Mouse (Mus musculus) kidney, embryonic 14.5 days (tissue): ENCODE results near the gene Pdss1. TPM values are rescaled to one million over a fixed set of nuclear protein-coding genes. Genes with fewer than 3 reads are reported as not detected.

Experiments used
- ATAC-seq: fragments of 200-750 bp; cut with Nextera tagmentation; 2 replicates; pipeline ENCODE4 v1.8.0; 2017; ENCODE audit warnings: moderate number of reproducible peaks, mild to moderate bottlenecking, moderate TSS enrichment, moderate library complexity; ENCODE audit not compliant: low FRiP score, low TSS enrichment
- H3K27ac ChIP-seq: fragments of 300-500 bp; sonication (generic); 2 replicates; pipeline ENCODE4 v1.5.1; 2014; ENCODE audit warnings: low read depth, mild to moderate bottlenecking, low read length, moderate library complexity, mixed read lengths
- H3K27me3 ChIP-seq: fragments of 300-500 bp; sonication (generic); 2 replicates; pipeline ENCODE4 v1.6.1; 2014; ENCODE audit warnings: mild to moderate bottlenecking, low read length; ENCODE audit not compliant: control insufficient read depth, insufficient read depth
- H3K36me3 ChIP-seq: fragments of 300-500 bp; sonication (generic); 2 replicates; pipeline ENCODE4 v1.6.1; 2014; ENCODE audit warnings: low read length, mixed read lengths; ENCODE audit not compliant: control insufficient read depth, insufficient read depth
- H3K4me1 ChIP-seq: fragments of 300-500 bp; sonication (generic); 2 replicates; pipeline ENCODE4 v1.6.1; 2014; ENCODE audit warnings: low read length, mixed read lengths; ENCODE audit not compliant: control insufficient read depth, insufficient read depth
- H3K4me2 ChIP-seq: fragments of 300-500 bp; sonication (generic); replicated peaks from 2 replicates; pipeline ENCODE4 v1.6.1; 2014; ENCODE audit warnings: low read depth, mild to moderate bottlenecking, low read length
- H3K4me3 ChIP-seq: fragments of 300-500 bp; sonication (generic); 2 replicates; pipeline ENCODE4 v1.5.1; 2014; ENCODE audit warnings: mild to moderate bottlenecking, low read length
- H3K9ac ChIP-seq: fragments of 300-500 bp; sonication (generic); 2 replicates; pipeline ENCODE4 v1.6.1; 2014; ENCODE audit warnings: low read depth, mild to moderate bottlenecking, low read length, moderate library complexity
- H3K9me3 ChIP-seq: fragments of 300-500 bp; sonication (generic); 2 replicates; pipeline ENCODE4 v1.6.1; 2016; ENCODE audit warnings: low read length; ENCODE audit not compliant: control insufficient read depth
- WGBS: fragments of 180-500 bp; shearing (Covaris S2); extraction: QIAGEN DNeasy Blood & Tissue Kit; methylation state at CpG from one replicate; pipeline ENCODE4 v1.1.7; 2014; 5-methylcytosine and 5-hydroxymethylcytosine counted together
- polyA plus RNA-seq: library from polyadenylated mRNA; unstranded; fragments of >200 nt; fragmentation: Nextera tagmentation; extraction: Ambion mirVana; gene quantifications from 2 replicates; pipeline ENCODE4 v1.2.1, GENCODE M21; 2014

Gene Pdss1
- polyA plus RNA-seq, 1 experiment from 2014 or later: 25.5 TPM

DNA sequence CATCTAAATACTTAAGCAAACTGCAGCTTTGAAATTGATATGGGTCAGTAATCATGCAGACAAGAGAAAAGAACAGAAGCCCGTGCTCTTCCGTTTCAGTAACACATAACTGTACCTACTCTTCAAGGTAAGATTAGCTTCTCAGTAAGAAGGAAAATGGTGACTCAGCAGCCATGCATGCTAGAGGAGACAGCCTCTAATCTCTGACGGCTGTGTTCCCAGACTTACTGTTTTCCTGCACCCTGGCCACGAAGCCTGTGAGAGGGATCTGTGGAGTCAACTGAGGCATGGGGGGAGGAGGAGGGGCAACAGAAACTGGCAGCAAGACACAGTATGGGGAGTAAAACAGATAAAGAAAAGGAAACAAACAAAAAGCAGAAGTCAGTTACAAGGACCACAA, 54.6 kb downstream of the Pdss1 start:
- H3K4me2 ChIP-seq: no peak overlapping the region
- no peaks in the 10 kb centered on the region for H3K9me3 ChIP-seq
- no peak overlapping the region for H3K4me3 ChIP-seq
- H3K9ac ChIP-seq: no peak overlapping the region
- no peak for ATAC-seq
- no peaks in the 10 kb centered on the region; the same call in 1 of the 2 replicates for H3K36me3 ChIP-seq
- H3K27ac ChIP-seq: no peak overlapping the region
- no peaks in the 10 kb centered on the region for H3K27me3 ChIP-seq
- no peaks in the 10 kb centered on the region for H3K4me1 ChIP-seq
- WGBS: 58% methylated on average over 4 of the region's 4 CpGs

- WGBS: 82% methylated on average over 4 of the region's 4 CpGs
- Histone ChIP-seq H3K4me1 (no peaks in the 10 kb centered on the region), H3K27me3 (no peaks in the 10 kb centered on the region), H3K27ac (no peak overlapping the region), H3K4me2 (no peak overlapping the region), H3K4me3 (no peak overlapping the region), H3K9me3 (no peaks in the 10 kb centered on the region), H3K9ac (no peak overlapping the region), H3K36me3 (no peaks in the 10 kb centered on the region; the same call in 1 of the 2 replicates)
- ATAC-seq: no peak
Observed at GRCm38 (mm10) chr2:22954278-22954677, 59.0 kb downstream of the Pdss1 start.

GRCm38 (mm10) chr2:22955914-22956313, 60.6 kb downstream of the Pdss1 start:
- H3K4me1 ChIP-seq: no peaks in the 10 kb centered on the region
- no peak overlapping the region for H3K4me2 ChIP-seq
- no peaks in the 10 kb centered on the region for H3K9me3 ChIP-seq
- H3K36me3 ChIP-seq: peaks cover 3% of the 10 kb centered on the region; the same call in 1 of the 2 replicates
- H3K4me3 ChIP-seq: no peak overlapping the region
- no peak overlapping the region for H3K9ac ChIP-seq
- no peak for ATAC-seq
- WGBS: 84% methylated on average over 5 of the region's 5 CpGs
- H3K27me3 ChIP-seq: no peaks in the 10 kb centered on the region
- no peak overlapping the region for H3K27ac ChIP-seq

GRCm38 (mm10) chr2:22957415-22957814, 62.1 kb downstream of the Pdss1 start:
- WGBS: 92% methylated on average over 1 of the region's 1 CpGs
- H3K4me2 ChIP-seq: no peak overlapping the region
- H3K9me3 ChIP-seq: no peaks in the 10 kb centered on the region
- no peak for ATAC-seq
- peaks cover 3% of the 10 kb centered on the region; the same call in 1 of the 2 replicates for H3K36me3 ChIP-seq
- no peaks in the 10 kb centered on the region for H3K4me1 ChIP-seq
- H3K27ac ChIP-seq: no peak overlapping the region
- H3K9ac ChIP-seq: no peak overlapping the region
- H3K27me3 ChIP-seq: no peaks in the 10 kb centered on the region
- no peak overlapping the region for H3K4me3 ChIP-seq

GRCm38 (mm10) chr2:22961681-22962080, 66.4 kb downstream of the Pdss1 start:
- WGBS: 97% methylated on average over 2 of the region's 2 CpGs
- Histone ChIP-seq H3K9me3 (no peaks in the 10 kb centered on the region), H3K9ac (no peak overlapping the region), H3K4me2 (no peak overlapping the region), H3K27me3 (no peaks in the 10 kb centered on the region), H3K36me3 (peaks cover 3% of the 10 kb centered on the region; the same call in 1 of the 2 replicates), H3K27ac (no peak overlapping the region), H3K4me3 (no peak overlapping the region), H3K4me1 (no peaks in the 10 kb centered on the region)
- ATAC-seq: no peak

DNA sequence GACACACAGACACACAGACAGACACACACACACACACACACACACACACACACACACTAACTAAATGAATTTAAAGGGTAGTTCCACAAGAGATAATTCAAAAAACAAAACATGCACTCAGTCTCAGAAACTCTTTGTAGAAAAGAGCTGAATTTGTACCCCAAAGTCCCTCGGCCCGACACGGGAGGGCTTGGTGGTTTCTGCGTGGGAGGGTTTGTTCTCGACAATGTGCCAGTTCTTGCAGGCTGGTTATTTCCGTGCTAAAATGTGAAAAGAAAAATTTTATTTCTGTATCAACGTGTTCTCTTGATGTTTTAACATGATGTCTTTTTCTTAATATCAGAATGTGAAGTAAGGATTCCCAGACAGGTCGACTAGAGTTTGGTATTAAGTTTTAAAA, 66.9 kb downstream of the Pdss1 start:
- Histone ChIP-seq H3K36me3 (peaks cover 3% of the 10 kb centered on the region; the same call in 1 of the 2 replicates), H3K9ac (no peak overlapping the region), H3K27me3 (no peaks in the 10 kb centered on the region), H3K4me3 (no peak overlapping the region), H3K4me2 (no peak overlapping the region), H3K4me1 (no peaks in the 10 kb centered on the region), H3K27ac (no peak overlapping the region), H3K9me3 (no peaks in the 10 kb centered on the region)
- 88% methylated on average over 8 of the region's 8 CpGs for WGBS
- ATAC-seq: no peak

- H3K9me3 ChIP-seq: no peaks in the 10 kb centered on the region
- no peak overlapping the region for H3K27ac ChIP-seq
- 73% methylated on average over 3 of the region's 3 CpGs for WGBS
- H3K27me3 ChIP-seq: no peaks in the 10 kb centered on the region
- no peak overlapping the region for H3K4me2 ChIP-seq
- no peaks in the 10 kb centered on the region for H3K4me1 ChIP-seq
- H3K4me3 ChIP-seq: no peak overlapping the region
- H3K9ac ChIP-seq: no peak overlapping the region
- ATAC-seq: no peak
- H3K36me3 ChIP-seq: peaks cover 3% of the 10 kb centered on the region; the same call in 1 of the 2 replicates
Observed at GRCm38 (mm10) chr2:22962970-22963369, 67.6 kb downstream of the Pdss1 start.

GRCm38 (mm10) chr2:22977387-22977973, 82.2 kb downstream of the Pdss1 start:
- Histone ChIP-seq H3K36me3 (no peaks in the 10 kb centered on the region), H3K27ac (no peak overlapping the region), H3K9ac (no peak overlapping the region), H3K9me3 (no peaks in the 10 kb centered on the region), H3K4me2 (no peak overlapping the region), H3K4me1 (no peaks in the 10 kb centered on the region), H3K27me3 (no peaks in the 10 kb centered on the region), H3K4me3 (no peak overlapping the region)
- ATAC-seq: no peak
- 66% methylated on average over 3 of the region's 3 CpGs for WGBS

- 58% methylated on average over 2 of the region's 2 CpGs for WGBS
- no peaks in the 10 kb centered on the region for H3K9me3 ChIP-seq
Observed at GRCm38 (mm10) chr2:22985973-22986657, 90.8 kb downstream of the Pdss1 start.

More at GRCm38 (mm10) chr2:22985973-22986657, 90.8 kb downstream of the Pdss1 start:
- Histone ChIP-seq H3K36me3 (no peaks in the 10 kb centered on the region), H3K27me3 (no peaks in the 10 kb centered on the region), H3K4me1 (no peaks in the 10 kb centered on the region), H3K9ac (no peak overlapping the region), H3K4me2 (no peak overlapping the region), H3K4me3 (no peak overlapping the region), H3K27ac (no peak overlapping the region)
- ATAC-seq: no peak
